Mouse (Mus musculus): ENCODE measurements around the gene Cbx5.

The Cbx5 gene

GRCm38 (mm10) chr15:103176874-103177421, 62.7 kb downstream of the Cbx5 start:
- DNase-seq (ENCODE audit: low read depth in 1 of 2, low spot score in 2 of 2) = peak; percentile 52 to 77

GRCm38 (mm10) chr15:103173251-103173650, 66.4 kb downstream of the Cbx5 start:
- DNase-seq (ENCODE audit: low read depth in 1 of 2, low spot score in 2 of 2) = no peak

GRCm38 (mm10) chr15:103172537-103172936, 67.1 kb downstream of the Cbx5 start:
- DNase-seq (ENCODE audit: low read depth in 1 of 2, low spot score in 2 of 2) = peak; percentile 28 to 31

- no peak for DNase-seq (ENCODE audit: low read depth in 1 of 2, low spot score in 2 of 2)
Measured at GRCm38 (mm10) chr15:103171276-103171675, 68.3 kb downstream of the Cbx5 start.

- DNase-seq (ENCODE audit: low read depth in 1 of 2, low spot score in 2 of 2) = no peak
Measured at GRCm38 (mm10) chr15:103170316-103170679, 69.3 kb downstream of the Cbx5 start.

GRCm38 (mm10) chr15:103169612-103170315, 69.9 kb downstream of the Cbx5 start:
- DNase-seq (ENCODE audit: low read depth in 1 of 2, low spot score in 2 of 2) = no peak

GRCm38 (mm10) chr15:103168801-103169611, 70.6 kb downstream of the Cbx5 start:
- peak in 1 of 2 experiments; percentile 50 for DNase-seq (ENCODE audit: low read depth in 1 of 2, low spot score in 2 of 2)

- no peak for DNase-seq (ENCODE audit: low read depth in 1 of 2, low spot score in 2 of 2)
Measured at GRCm38 (mm10) chr15:103167786-103168185, 71.8 kb downstream of the Cbx5 start.

- DNase-seq (ENCODE audit: low read depth in 1 of 2, low spot score in 2 of 2) = no peak
Measured at GRCm38 (mm10) chr15:103167042-103167615, 72.5 kb downstream of the Cbx5 start, which contains the start of gene Smug1. Gene Smug1 (minus strand): TSS chr15:103167092.

GRCm38 (mm10) chr15:103165924-103166323, 73.7 kb downstream of the Cbx5 start:
- DNase-seq (ENCODE audit: low read depth in 1 of 2, low spot score in 2 of 2) = no peak

GRCm38 (mm10) chr15:103165379-103165778, 74.2 kb downstream of the Cbx5 start:
- peak; percentile 53 to 71 for DNase-seq (ENCODE audit: low read depth in 1 of 2, low spot score in 2 of 2)

- DNase-seq (ENCODE audit: low read depth in 1 of 2, low spot score in 2 of 2) = peak; percentile 42 to 65
Measured at GRCm38 (mm10) chr15:103163182-103163919, 76.3 kb downstream of the Cbx5 start.

- DNase-seq (ENCODE audit: low read depth in 1 of 2, low spot score in 2 of 2) = no peak
Measured at GRCm38 (mm10) chr15:103157585-103157984, 82.0 kb downstream of the Cbx5 start.

GRCm38 (mm10) chr15:103156890-103157289, 82.7 kb downstream of the Cbx5 start:
- DNase-seq (ENCODE audit: low read depth in 1 of 2, low spot score in 2 of 2) = no peak

GRCm38 (mm10) chr15:103155366-103156321, 84.0 kb downstream of the Cbx5 start:
- DNase-seq (ENCODE audit: low read depth in 1 of 2, low spot score in 2 of 2) = no peak

GRCm38 (mm10) chr15:103152890-103153610, 86.6 kb downstream of the Cbx5 start:
- DNase-seq (ENCODE audit: low read depth in 1 of 2, low spot score in 2 of 2) = no peak

GRCm38 (mm10) chr15:103152371-103152770, 87.2 kb downstream of the Cbx5 start:
- no peak for DNase-seq (ENCODE audit: low read depth in 1 of 2, low spot score in 2 of 2)

- no peak for DNase-seq (ENCODE audit: low read depth in 1 of 2, low spot score in 2 of 2)
Measured at GRCm38 (mm10) chr15:103147779-103148178, 91.8 kb downstream of the Cbx5 start.

GRCm38 (mm10) chr15:103147422-103147690, 92.3 kb downstream of the Cbx5 start:
- no peak for DNase-seq (ENCODE audit: low read depth in 1 of 2, low spot score in 2 of 2)

Data from monocyte, adult 2 months (primary cell).